Mouse (Mus musculus): ENCODE data around the gene 4930467E23Rik.
"Not testable (repeated sequence)": the region's sequence is repeated elsewhere in the genome, so short reads cannot be mapped to it uniquely, and the experiment has no call there.

4930467E23Rik gene

DNA sequence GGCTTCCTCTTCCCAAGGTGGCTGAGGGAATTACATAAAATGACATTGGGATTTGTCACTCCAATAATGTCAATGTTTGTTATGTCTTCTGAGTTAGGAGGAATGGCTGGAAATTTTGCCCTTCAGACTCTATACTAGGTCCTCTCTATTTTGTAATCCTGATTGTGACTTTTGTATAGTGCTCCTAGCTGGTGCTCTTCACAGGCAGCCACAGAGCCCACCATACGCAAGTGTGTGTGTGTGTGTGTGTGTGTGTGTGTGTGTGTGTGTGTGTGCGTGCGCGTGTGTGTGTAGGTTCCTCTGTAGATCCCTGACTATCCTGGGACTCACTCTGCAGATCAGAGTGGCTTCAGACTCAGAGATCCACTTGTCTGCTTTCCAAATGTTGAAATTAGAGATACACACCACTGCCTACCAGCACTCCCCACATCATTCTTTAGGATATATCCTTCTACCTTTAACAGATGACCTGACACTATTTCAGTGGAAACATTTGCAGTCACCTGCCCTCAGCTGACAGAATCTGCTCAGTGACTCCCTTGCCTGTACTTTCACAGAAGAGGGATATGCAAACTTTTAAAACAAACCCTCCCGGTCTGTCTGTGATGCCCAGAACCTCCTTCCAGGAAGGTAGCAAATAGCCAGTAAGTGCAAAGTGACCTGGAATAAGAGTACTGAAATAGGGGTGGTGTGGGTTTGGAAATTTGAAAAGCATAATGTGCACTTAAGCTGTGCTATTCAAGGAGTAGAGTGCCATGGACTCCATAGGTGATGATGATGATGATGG lies 52.1 kb downstream of the 4930467E23Rik start:
- not testable (repeated sequence) for DNase-seq (ENCODE audit: low spot score)

GRCm38 (mm10) chr8:19782736-19783135 lies 53.4 kb downstream of the 4930467E23Rik start:
- DNase-seq (ENCODE audit: low spot score): not testable (repeated sequence)

GRCm38 (mm10) chr8:19783860-19784259 lies 54.5 kb downstream of the 4930467E23Rik start:
- not testable (repeated sequence) for DNase-seq (ENCODE audit: low spot score)

DNA sequence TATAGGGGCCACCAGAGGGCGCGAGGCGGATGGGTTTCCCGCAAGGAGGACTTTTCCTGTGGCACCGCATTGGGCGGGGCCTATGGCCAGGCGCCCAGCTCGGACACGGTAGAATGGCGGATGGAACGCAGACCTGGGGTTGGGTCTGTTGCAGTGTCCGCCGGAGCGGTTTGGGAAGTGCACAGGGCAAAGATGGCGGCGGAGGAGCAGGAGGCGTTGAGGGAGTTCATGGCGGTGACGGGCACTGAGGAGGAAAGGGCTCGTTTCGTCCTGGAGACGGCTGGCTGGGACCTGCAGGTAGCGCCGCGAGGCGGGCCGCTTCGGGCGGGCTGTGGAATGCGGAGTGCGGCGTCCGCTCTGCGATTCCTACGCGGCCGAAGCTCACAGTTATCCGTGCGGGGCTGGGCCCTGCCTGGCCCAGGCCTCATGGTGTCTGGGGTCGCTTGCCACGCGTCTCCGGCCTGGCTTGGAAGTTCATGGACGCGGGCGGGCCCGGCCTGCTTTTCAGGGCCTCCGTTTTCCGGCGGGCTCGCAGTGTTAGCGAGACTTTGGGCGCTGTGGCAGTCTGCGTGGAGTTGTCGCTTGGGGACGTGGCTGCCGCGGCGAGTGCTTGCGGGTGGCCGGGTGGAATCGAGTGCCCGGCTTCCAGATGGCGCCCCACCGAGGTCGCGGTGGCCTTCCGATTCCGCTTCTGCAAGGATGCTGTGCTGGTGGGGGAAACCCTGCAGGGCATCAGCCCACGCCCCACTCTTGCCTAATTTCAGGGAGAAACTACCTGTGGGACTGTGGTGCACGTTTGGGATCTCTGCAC lies 55.4 kb downstream of the 4930467E23Rik start:
- peak; percentile 100 for DNase-seq (ENCODE audit: low spot score)

- not testable (repeated sequence) for DNase-seq (ENCODE audit: low spot score)
Measured at GRCm38 (mm10) chr8:19792696-19793095, 63.3 kb downstream of the 4930467E23Rik start.
